Mouse (Mus musculus) midbrain, embryonic 13.5 days (tissue): ENCODE data around the gene Apold1. TPM values are rescaled to one million over a fixed set of nuclear protein-coding genes. Genes with fewer than 3 reads are reported as not detected.

Source experiments
- polyA plus RNA-seq: library from polyadenylated mRNA; unstranded; fragments of >200 nt; fragmentation: Nextera tagmentation; extraction: Ambion mirVana; gene quantifications from 2 replicates; pipeline ENCODE4 v1.2.1, GENCODE M21; 2015

Gene Apold1
- polyA plus RNA-seq, 1 experiment from 2014 or later, result 3.7 TPM

Other genes with a start within 250 kb of the Apold1 start
- gene Dusp16, start 189.1 kb upstream of the Apold1 start, polyA plus RNA-seq, result 7.5 and 7.7 TPM in 2 replicates
- gene Crebl2, start 151.6 kb upstream of the Apold1 start, polyA plus RNA-seq, result 3.7 and 4.3 TPM in 2 replicates
- gene Gpr19, start 83.1 kb upstream of the Apold1 start, polyA plus RNA-seq, result 45.0 and 47.9 TPM in 2 replicates
- gene Cdkn1b, start 61.3 kb upstream of the Apold1 start, polyA plus RNA-seq, result 33.8 and 35.1 TPM in 2 replicates
- gene Ddx47, start 29.9 kb downstream of the Apold1 start, polyA plus RNA-seq, result 87.6 TPM in 2 replicates
- 0.53 and 0.98 TPM in 2 replicates for gene Gprc5a, start 83.9 kb downstream of the Apold1 start, polyA plus RNA-seq
- 0.12 TPM in 1 of 2 replicates, not detected in the other for gene Gprc5d, start 136.6 kb downstream of the Apold1 start, polyA plus RNA-seq
- gene Fam234b, start 216.3 kb downstream of the Apold1 start, polyA plus RNA-seq, result 67.0 and 74.1 TPM in 2 replicates
- gene Hebp1, start 216.3 kb downstream of the Apold1 start, polyA plus RNA-seq, result 2.7 and 3.4 TPM in 2 replicates